Mouse (Mus musculus) A20 (cell line): ENCODE data around the gene Ttll3.
A peak's percentile ranks its signal among the peaks of the same experiment; 100 is the strongest.

Experiments used
- DNase-seq: peaks from one replicate; pipeline ENCODE4 v3.0.0-alpha.2; 2011; ENCODE audit warnings: low read depth, low spot score

Ttll3 gene

DNA sequence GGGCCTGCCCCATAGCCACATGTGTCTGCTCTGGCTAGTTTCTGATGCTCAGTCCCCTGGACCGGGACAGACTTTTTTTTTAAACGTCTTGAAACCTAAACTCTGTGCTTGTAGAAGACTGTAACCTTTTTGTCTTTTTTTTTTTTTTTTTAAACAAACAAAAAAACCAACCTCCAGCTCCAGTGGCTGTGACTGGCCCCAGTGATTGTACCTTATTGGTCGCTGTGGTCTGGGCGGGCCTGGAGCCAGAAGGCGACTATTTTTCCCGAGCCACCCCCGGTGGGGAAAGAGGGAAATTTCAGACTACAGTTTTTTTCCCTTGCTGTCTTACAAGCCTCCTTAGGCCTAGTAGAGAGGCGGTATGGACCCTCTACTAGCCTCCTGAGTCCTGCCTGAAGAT, at the start of gene Ttll3:
Gene Ttll3 (plus strand): TSS at position 301 of the 400 bp plus-strand sequence.
- no peak for DNase-seq

DNA sequence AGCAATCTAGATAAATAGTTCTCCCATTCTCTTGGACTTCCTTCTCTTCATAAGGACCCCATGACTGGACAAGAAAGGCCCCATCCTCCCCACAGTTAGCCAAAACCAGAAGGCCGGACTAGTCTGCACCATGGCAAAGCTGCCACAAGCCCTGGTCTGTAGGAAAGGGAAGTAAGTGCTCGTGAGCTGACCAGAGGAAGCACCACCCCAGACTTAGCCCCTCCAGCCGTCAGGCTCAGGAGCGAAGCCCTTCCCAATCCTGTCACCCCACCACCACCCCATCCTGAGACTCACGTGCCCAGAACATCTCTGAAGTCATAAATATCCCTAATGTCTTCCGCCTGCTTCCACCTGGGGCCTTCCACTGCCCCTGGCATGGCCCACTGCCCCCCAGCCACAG, 47.5 kb upstream of the Ttll3 start:
- DNase-seq: no peak

DNA sequence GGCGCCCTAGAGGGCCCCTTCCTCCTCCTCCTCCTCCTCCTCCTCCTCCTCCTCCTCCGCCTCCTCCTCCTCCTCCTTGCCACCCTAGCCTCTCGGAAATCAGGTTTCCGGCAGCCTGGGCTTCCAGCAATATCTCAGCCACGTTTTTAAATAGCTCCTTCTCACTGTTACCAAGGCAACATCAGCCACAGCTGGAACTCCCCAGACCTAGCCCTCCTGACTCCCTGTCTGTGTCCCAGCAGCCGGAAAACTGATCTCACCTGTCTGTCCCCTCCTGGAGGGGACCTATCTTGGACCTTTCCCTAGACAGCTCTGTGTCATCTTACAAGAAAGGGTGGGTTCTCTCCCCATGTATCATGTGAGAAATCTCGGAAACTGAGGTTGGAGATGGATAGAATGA, 46.8 kb upstream of the Ttll3 start:
- DNase-seq: no peak

DNA sequence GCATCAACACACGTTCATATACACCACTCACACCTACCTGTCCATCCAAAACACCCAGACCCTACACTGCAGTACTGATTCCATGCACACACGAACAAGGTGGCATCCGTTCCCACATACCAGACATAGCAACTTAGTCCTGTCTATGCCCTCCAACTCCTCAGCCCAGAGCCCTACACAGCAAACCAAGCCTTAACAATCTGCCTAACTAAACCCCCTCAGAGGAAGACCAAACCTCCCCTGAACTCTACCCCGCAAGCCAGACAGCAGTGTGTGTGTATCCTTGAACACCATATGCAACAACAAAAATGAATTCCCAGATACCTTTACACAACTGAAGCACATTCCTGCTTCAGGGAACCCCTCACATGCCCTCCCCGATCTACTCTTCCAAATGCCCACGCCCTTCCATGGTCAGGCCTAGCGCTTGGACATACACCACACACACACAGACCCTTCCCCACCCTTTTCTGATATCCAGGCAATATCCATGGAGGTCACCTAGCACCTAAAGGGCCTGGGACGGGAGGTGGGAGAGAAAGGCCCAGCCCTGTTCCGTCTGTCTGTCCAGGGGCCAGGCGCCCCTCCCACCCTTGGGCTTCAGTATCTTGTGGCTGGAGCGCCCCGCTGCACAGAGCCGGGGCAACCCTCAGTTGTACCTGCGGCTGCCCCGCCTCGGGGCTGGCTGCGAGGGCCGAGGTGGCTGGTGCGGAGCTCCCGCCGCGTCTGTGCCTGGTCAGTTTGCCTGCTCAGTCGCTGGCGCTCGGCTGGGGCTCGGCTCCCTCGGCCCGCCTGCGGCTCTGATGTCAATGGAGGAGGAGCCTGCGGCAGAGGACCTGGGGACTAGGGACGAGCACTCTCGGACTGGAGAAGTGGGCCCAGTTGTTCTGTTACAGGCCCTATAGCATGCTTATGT, 45.6 kb upstream of the Ttll3 start, which contains the start of gene Camk1:
Gene Camk1 (minus strand): TSS at position 808 of the 916 bp plus-strand sequence.
- DNase-seq: no peak

DNA sequence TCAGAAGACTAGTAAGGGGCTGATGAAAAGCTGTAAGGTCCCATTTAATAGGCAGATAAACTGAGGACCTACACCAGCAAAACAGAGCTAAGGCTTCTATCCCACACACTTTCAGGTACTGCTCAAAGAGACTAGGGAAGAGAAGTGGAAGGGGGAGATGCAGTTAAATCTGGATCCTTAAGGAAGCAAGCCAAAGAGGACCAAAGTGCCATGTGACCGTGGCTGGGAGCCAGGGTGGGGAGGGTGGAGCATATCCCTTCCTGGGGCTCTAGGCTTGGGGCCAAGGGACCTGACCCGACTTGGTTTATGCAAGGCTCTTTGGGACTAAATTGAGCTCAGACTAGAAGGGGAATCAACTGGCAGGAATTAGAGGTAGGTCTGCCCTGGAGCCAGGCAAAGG, 44.7 kb upstream of the Ttll3 start:
- no peak for DNase-seq

DNA sequence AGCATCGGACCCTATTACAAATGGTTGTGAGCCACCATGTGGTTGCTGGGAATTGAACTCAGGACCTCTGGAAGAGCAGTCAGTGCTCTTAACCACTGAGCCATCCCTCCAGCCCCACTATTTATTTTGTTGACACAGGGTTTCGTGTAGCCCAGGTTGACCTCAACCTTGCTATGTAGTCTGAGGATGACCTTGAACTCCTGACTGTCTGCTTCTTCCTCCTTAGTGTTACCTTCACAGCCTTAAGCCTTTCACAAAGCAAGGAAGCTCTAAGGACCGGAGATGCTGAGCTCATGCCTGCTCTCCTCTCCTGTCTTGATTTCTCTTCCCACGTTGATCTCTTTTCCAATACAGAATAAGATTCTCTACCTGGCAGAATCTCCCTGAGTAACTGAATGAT, 42.2 kb upstream of the Ttll3 start:
- no peak for DNase-seq

DNA sequence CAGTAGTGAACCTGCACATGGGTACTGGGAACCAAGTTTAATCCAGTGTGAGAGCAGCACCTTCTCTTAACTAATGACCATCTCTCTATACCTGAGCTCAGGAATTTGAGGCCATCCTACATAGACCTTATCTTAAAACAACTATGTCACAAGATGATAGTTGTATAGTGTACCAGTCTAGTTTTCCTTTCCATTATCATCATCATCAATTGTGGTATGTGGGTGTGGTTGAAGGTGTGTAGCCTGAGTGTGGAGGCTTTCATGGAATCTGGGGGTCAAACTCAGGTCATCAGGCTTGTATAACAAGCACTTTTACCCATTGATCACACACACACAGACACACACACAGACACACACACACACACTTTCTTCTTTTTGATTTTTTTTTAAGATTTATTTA, 38.5 kb upstream of the Ttll3 start:
- no peak for DNase-seq

DNA sequence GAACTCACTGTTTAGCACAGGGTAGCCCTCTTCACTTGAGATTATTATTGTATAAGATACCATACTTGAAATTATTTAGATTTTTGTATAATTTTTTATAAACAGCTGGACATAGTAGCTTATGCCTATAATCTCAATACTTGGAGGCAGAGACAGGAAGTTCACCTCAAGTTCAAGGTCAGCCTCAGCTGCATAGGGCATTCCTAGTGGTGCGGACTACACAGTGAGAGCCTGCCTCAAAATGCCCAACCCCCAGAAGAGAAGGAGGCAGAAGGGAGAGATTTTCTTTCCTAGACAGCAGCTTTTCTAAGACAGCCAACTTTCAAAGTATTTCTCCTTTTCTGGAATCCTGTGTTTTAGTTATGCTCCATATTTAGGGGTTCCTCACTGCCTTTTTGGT, 37.9 kb upstream of the Ttll3 start:
- no peak for DNase-seq

DNA sequence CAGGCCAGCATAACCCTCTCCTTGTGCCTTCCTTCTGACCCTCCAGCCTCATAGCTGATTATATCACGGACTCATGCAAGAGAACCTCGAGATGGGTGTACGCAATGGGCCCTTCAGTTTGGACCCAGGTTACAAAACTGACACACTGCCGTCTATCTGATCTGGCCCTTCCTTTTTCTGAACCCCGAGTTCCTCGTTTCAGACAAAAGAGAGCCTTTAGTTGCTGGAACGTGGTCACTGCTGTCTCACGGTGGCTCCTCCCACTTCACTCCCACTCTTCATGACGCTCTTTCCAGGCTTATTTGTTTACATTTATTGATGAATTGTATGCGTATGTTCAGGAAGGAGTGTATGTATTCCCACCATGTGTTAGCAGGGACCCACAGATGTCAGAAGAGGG, 37.4 kb upstream of the Ttll3 start:
- DNase-seq: no peak

DNA sequence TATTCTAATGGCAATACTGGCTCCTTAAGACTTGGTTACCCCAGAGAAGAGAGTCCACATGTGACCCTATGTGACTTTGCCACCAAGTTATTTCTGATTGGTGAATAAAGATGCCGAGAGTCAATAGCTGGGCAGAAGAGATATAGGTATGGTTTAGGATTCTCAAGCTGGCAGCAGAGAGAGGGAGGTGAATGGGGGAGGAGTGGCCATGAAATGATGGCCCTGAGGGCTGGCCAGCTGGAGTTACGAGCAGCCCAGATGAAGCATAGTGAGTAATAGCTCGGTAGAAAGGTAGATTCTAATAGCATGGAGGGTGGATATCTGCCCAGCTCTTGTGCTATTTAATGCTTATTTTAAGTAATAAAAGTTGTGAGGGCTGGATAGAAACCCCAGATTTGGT, 36.2 kb upstream of the Ttll3 start:
- DNase-seq: no peak

DNA sequence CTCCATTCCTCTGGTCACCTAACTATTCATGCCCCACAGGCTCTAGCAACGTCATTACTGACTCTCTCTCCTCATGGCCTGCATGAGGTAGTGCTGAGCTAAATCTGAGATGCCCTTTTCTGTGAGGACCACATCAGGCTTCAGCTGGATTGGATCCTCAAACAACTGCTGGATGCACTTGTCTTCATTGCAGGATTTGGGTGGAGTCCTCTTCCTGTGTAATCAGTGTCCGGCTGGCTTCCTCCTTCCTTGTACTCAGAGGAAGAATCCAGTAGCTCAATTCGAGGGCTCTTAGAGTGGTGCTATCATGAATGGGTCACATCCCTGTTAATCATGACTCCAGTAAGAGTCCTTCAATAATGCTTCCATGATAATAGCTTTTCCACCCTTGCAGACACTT, 35.4 kb upstream of the Ttll3 start:
- DNase-seq: no peak

DNA sequence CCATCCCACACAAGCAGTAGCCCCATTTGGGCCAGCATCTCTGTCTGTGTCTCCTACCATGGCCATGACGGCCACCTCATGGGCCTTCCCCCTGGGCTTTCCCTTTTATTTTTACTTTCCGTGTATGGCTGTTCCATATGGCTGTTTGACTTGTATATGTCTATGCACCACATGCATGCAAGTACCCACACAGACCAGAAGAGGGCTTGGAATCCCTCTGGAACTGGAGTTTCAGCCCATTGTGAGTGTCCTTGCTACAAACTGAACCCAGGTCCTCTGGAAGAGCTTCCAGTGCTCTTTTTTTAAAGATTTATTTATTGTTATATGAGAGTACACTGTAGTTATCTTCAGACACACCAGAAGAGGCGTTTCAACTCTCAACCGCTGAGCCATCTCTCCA, 27.6 kb upstream of the Ttll3 start:
- peak; percentile 24 for DNase-seq

DNA sequence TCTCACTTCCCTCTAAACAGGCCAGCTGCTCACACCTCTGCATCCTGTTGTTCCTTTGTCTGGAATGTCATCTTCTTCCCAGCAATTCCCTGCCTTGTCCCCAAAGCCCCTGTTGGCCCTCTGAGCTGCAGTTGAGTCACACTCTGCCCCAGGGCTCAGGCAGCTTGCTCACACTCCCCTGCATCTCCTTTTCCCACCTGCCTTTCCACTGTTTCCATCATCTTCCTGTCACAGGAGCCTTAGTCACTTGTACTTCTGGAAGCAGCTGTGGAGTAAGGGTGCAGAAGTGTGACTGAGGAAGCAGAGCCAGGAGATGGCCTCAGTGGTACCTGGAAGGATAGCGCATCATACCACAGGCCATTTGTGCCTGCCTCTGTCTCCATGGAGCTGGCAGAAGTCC, 26.8 kb upstream of the Ttll3 start:
- no peak for DNase-seq

DNA sequence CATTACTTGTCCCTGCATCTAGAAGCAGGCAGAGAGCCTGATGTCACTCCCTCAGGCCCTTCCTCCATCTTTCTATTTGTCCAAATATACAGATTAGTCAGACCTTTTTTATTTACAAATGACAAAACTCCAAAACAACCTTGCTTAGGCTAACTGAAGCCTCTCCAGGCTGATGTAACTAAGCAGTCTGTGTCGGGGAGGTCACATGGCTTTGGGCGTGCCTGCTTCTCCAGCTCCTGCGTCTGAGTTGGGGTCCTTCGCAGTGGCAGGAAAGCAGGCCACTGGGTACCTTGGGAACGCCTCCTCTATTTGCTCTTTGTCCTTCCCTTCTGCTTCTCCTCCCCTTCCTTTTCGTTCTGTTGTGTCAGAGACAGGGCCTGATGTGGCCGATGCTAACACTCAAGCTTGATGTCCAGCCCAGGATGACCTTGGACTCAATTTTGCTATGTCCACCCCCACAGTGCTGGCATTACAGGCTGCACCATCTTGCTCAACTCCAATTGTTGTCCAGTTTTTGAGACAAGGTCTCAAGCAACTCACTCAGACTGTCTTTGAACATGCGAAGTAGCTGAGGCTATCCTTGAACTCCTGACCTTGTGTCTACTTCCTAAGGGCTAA, 24.4 kb upstream of the Ttll3 start:
- DNase-seq: no peak

DNA sequence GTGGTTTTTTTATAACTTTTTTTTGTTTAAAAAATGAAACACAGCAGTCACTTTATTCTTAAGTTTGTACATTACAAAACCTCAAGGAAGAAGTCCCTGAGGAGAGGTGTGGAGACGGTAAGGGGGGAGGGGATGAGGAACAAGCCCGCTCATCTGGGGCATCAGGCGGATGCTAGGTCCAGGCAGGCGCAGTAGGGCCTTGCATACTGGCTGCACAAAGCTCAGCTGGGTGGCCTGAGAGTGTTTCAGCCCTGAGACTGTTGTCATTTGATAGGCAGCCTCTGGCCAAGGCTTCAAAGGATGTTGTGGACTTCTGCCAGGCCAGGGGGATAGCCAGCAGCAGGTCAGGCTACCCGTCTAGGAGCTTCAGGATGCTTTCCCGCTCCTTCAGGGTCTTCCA, 22.4 kb upstream of the Ttll3 start:
- DNase-seq: no peak

DNA sequence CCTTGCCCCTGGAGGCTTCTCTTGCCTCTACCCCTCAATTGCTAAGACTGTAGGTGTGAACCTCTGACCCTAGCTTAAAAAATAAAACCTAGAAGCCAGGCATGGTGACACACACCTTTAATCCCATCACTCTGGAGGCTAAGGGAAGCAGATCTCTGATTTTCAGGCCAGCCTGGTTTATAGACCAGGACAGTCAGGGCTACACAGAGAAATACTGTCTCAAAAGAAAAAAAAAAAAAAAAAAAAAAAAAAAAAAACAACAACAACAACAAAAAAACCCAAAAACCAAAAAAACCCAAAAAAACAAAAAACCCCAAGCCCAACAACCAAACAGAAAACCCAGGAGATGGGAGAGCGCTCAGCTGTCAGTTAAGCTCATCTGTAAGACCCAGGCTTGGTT, 21.5 kb upstream of the Ttll3 start:
- no peak for DNase-seq

DNA sequence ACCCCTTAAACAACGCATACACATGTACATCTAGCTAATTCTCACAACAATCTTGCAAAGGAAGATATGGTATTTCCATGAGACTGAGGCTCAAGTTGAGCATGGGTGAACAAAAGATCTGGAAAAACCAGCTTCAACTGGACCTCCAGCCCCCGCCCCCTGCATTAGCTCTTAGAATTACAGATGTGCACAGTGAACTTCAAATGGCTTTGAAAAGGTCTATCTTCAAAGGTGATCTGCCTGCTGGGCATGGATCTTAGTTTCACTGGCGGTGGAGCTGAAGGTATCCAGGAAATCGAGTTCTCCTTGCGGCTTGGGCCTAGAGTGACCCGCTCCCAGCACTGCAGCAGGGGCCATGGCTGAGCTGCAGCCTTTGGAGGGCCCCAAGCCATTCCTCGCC, 20.9 kb upstream of the Ttll3 start:
- DNase-seq: no peak

DNA sequence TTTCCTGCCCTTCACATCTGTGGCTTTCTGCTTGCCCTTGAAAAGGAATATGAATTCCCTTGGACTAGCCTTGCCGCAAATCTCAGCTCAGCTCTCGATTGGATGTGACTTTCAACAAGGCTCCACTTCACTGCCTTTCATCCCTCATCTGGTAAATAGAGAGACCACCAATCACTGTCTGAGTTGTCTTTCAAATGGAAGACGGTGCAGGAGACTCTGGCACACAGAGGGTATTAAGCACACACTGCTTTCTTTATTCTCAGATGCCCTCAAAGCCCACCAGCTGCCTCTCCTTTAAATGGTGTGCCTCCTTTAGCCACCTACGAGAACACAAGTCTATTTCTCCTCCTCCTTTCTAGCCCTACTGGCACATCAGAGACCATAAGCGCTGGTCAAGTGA, 20.5 kb upstream of the Ttll3 start:
- no peak for DNase-seq

DNA sequence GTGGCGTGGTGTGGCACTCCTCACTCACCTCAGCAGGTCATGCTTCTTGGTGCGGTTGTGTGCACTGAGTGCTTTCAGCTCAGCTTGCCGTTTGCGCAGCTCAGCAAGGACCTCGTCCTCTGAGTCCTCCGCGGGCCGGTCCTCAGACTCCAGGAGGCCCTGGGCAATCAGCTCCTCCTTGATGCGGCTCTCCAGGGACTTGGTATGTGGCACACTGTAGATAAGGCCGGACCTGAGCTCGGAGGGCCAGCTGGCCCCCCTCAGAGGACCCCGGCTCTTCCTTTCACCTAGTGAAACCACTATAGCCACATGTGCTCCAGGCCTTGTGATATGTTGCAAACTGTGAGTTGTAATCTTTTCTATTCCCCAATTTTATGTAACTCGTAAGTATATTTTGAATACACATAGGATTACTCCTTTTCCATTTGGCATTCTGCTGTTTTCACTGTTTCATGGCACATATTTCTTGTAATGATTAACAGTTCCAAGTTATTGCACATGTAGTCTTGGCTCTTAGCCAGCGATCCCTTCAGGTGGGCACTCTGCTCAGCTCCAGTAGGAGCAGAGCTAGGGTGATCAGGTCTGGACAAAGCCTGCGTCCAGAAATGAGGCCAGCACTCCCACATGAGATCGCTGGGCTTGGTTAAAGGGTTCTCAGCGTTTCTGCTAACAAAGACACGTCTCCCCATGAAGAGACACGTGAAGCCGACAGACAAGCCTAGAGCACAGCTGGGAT, 18.7 kb upstream of the Ttll3 start:
- no peak for DNase-seq

DNA sequence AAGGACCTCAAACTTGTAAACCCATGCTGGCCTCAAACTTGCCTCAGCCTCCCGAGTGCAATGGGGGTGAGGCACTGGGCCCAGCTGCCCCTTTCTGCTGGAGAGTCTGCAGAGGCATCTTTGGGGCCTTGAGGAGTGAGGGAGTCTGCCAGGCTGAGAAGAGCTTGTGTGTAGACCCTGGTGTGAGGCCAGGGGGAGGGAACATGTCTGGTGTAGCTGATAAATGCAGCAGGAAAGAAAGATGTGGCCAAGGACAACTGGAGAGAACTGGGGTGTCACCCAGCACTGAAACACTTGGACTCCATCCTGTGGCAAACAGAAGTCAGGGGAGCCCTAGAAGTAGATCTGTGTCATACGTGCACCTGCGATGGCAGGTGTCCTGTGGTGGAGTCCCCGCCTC, 15.6 kb upstream of the Ttll3 start:
- DNase-seq: no peak

DNA sequence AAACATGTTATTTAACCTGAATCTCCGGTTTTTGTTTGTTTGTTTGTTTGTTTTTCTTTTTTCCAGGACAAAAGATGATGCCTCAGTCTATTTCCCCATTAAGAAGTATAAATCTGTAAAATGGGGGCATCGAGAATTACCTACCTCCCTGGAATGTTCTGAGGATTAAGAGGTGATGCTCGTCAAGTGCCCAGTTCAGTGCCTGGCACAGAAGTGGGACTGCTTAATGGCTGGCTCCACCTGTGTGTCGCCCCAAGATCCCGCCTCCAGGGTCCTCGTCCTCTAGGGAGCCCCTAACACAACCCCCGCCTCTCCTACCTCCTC, 11.9 kb upstream of the Ttll3 start:
- no peak for DNase-seq

DNA sequence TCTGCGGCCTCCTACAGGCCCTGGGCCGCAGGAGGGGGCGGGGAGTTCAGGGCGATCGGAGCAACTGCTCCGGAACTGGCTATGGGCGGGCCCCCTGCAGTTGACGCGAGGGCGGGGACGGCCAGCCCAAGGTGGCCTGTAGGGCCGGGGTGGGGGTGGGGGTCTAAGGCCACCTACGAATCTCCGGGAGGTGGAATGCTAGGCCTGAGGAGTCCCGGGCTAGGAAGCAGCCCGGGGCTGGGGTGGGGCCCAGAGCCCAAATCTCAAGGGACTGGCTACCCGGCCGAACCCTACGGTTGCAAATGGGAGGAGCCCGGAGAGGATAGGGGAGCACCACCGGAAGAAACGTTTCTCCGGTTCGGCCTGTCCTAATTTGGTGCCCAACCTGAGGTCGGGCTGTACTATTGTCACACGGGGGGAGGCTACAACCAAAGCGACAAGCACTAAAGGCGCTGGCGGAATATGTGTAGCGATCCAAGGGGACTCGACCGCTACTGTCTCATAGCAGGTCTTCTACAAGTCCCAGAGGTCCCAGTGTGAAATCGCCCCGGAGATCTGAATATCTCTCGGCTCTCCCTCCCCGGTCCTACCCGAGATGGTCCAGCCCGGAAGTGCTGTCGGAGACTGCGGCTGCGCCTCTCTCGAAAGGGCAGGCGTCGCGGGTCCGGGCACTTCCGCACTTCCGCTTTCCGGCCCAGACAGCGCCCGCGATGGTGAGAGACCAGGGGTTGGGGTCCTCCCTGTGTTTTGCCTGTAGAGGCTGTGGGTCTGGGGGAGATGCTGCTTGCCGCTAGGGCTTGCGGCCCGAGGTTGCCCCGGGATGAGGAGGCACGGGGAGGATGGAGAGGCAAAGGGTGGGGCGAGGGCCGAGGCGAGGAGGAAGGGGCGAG, 11.3 kb upstream of the Ttll3 start, which contains the start of the genes Tada3 and Arpc4:
Gene Tada3 (minus strand): TSS at position 388 of the 890 bp plus-strand sequence.
Gene Arpc4 (plus strand): TSS at position 620 of the 890 bp plus-strand sequence.
- peak; percentile 99 for DNase-seq
